Mouse (Mus musculus): ENCODE measurements at regions not wholly inside any gene's neighbourhood (a gene's known extent, or its start where the extent isn't known, plus 50 kb on each side); places are given as distances from the start of the nearest gene placed in this dataset.

DNA sequence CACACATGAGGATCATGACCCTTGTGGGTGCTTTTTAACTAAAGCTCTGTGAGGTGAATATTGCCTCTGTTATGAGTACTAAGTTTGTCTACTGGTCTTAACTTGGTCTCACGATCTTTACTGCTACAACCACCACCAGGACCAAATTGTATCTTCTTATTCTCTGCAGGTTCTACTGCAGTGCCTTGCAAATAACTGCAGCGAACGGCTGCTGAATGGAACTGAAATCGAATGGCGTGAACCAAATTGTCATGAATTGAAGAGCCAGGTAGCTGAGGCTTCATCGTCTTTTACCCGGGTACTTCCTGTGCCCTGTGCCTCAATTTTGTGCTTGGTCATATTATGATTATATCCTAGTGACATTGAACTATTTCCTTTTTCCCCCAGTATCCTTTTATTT is 242.5 kb upstream of the Noct start:
- DNase-seq, result no peak
- WGBS, result 94% methylated on average over 7 of the region's 7 CpGs
- TF ChIP-seq POLR2A (IDR thresholded peaks at IDR 0.05; ENCODE audit: control insufficient read depth, extremely low read depth, insufficient read depth, low read length, poor library complexity) (no peak), CTCF (IDR thresholded peaks at IDR 0.05; ENCODE audit: borderline replicate concordance, control insufficient read depth, extremely low read depth, insufficient read depth, low read length, poor library complexity) (no peak)
- no peak overlapping the region for H3K27ac ChIP-seq (ENCODE audit: control insufficient read depth, insufficient read depth, low read length)
- no peaks in the 10 kb centered on the region for H3K27me3 ChIP-seq (ENCODE audit: control insufficient read depth, insufficient read depth, low read length)
- H3K4me3 ChIP-seq (ENCODE audit: control insufficient read depth, insufficient read depth, low read length), result no peak overlapping the region
- H3K36me3 ChIP-seq (ENCODE audit: control insufficient read depth, insufficient read depth, low read length), result no peaks in the 10 kb centered on the region
- no peaks in the 10 kb centered on the region for H3K4me1 ChIP-seq (replicated peaks; ENCODE audit: control insufficient read depth, insufficient read depth, low read length)

DNA sequence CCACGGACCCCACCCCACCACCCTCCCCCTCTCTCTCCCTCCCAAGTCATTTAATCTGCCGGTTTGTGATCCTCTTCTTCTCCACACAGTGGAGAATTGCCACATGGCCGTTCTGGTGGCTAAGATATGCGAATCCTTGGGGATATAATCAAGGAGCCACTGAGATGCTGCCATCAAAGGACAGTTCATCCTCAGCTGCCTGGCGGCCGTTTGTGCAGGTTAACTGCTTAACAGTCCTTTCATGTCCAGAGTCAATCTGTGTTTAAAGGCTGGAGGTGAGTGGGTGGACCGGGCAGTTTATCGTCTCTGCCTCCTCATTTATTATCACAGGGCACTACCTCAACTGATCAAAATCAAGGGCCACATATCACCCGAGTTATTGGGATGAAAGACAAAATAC is 241.6 kb upstream of the Noct start:
- no peaks in the 10 kb centered on the region for H3K36me3 ChIP-seq (ENCODE audit: control insufficient read depth, insufficient read depth, low read length)
- no peaks in the 10 kb centered on the region for H3K27me3 ChIP-seq (ENCODE audit: control insufficient read depth, insufficient read depth, low read length)
- no peak overlapping the region for H3K4me3 ChIP-seq (ENCODE audit: control insufficient read depth, insufficient read depth, low read length)
- DNase-seq, result no peak
- 54% methylated on average over 9 of the region's 9 CpGs for WGBS
- H3K27ac ChIP-seq (ENCODE audit: control insufficient read depth, insufficient read depth, low read length), result no peak overlapping the region
- no peaks in the 10 kb centered on the region for H3K4me1 ChIP-seq (replicated peaks; ENCODE audit: control insufficient read depth, insufficient read depth, low read length)
- no peak for TF ChIP-seq CTCF (IDR thresholded peaks at IDR 0.05; ENCODE audit: borderline replicate concordance, control insufficient read depth, extremely low read depth, insufficient read depth, low read length, poor library complexity)
- TF ChIP-seq POLR2A (IDR thresholded peaks at IDR 0.05; ENCODE audit: control insufficient read depth, extremely low read depth, insufficient read depth, low read length, poor library complexity), result no peak

DNA sequence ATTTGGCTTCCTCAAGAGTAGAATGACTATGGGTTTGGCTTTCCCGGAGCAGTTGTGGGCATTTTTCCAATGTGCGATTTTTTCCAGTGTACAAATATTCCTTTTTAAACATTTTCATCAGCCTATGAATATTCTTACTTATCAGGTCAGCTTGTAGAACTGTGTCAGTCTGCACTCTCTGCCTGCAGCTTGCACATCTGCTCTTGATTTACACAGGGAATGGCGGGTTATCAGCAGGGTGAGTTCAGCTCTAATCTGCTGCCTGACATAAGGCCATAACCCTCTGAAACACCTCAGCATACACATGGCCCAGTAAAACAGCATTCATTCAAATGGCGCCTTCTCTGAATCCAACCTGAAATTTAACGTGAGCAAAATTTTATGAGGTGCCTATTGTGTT is 241.1 kb upstream of the Noct start:
- Histone ChIP-seq H3K36me3 (ENCODE audit: control insufficient read depth, insufficient read depth, low read length) (no peaks in the 10 kb centered on the region), H3K27me3 (ENCODE audit: control insufficient read depth, insufficient read depth, low read length) (no peaks in the 10 kb centered on the region), H3K27ac (ENCODE audit: control insufficient read depth, insufficient read depth, low read length) (no peak overlapping the region), H3K4me3 (ENCODE audit: control insufficient read depth, insufficient read depth, low read length) (no peak overlapping the region), H3K4me1 (replicated peaks; ENCODE audit: control insufficient read depth, insufficient read depth, low read length) (no peaks in the 10 kb centered on the region)
- no peak for DNase-seq
- WGBS, result 79% methylated on average over 5 of the region's 5 CpGs
- TF ChIP-seq POLR2A (IDR thresholded peaks at IDR 0.05; ENCODE audit: control insufficient read depth, extremely low read depth, insufficient read depth, low read length, poor library complexity), result no peak
- no peak for TF ChIP-seq CTCF (IDR thresholded peaks at IDR 0.05; ENCODE audit: borderline replicate concordance, control insufficient read depth, extremely low read depth, insufficient read depth, low read length, poor library complexity)

DNA sequence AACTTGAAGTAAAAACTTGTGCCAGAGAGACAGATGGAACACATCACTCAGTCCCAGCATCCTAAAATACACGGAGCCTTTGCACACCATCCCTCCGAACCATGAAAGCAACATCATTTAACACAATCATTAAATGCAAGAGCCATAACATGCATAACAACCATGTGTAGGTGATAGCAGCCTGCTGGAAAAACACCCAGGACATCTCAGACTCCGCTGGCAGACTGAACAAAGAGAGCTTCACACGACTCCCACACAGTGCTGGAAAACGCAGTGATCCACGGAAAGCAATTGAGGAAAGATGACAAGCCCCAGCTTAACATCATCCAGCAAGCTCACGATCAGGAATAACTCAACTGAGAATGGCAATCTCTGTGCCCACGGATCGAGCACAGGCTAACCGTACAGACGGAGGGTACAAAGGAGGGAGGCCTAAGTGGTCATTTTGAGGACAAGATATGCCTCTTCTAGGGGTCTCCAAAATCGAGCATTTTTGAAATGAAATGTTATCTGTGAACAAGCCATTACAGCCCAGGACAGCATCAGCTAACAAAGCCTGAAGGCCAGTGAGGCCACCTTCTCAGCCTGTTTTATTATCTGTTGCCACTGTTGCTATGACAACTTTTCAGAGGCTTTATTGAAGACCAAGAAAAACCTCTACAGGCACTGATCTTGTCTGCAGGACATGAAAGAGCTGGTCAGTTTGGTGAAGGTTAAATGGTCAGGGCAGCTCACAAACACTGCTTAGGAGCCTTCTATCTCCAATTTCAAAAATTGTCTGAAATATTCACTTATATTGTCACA is 240.1 kb upstream of the Noct start:
- Histone ChIP-seq H3K36me3 (ENCODE audit: control insufficient read depth, insufficient read depth, low read length) (no peaks in the 10 kb centered on the region), H3K27ac (ENCODE audit: control insufficient read depth, insufficient read depth, low read length) (no peak overlapping the region), H3K27me3 (ENCODE audit: control insufficient read depth, insufficient read depth, low read length) (no peaks in the 10 kb centered on the region), H3K4me1 (replicated peaks; ENCODE audit: control insufficient read depth, insufficient read depth, low read length) (no peaks in the 10 kb centered on the region), H3K4me3 (ENCODE audit: control insufficient read depth, insufficient read depth, low read length) (no peak overlapping the region)
- no peak for DNase-seq
- TF ChIP-seq CTCF (IDR thresholded peaks at IDR 0.05; ENCODE audit: borderline replicate concordance, control insufficient read depth, extremely low read depth, insufficient read depth, low read length, poor library complexity) (no peak), POLR2A (IDR thresholded peaks at IDR 0.05; ENCODE audit: control insufficient read depth, extremely low read depth, insufficient read depth, low read length, poor library complexity) (no peak)
- WGBS, result 84% methylated on average over 12 of the region's 12 CpGs

DNA sequence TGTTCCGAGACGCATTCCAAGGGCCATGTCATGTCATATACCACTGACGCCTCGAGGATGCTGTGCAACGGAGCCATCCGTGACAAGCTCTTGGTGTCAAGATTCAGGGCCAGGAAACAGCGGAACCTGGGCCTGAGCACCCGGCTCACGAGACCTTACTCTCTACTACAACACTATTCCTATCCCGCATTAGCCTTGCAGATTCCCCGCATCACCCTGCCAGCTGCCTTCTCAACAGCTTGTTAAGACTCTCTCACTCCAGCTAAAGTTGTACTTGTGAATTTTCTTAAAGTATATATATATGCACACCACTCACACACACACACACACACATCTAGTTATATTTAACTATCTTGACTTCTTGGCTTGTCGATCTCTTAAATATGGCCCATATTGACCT is 236.4 kb upstream of the Noct start:
- no peak overlapping the region for H3K4me3 ChIP-seq (ENCODE audit: control insufficient read depth, insufficient read depth, low read length)
- H3K36me3 ChIP-seq (ENCODE audit: control insufficient read depth, insufficient read depth, low read length), result no peaks in the 10 kb centered on the region
- no peak overlapping the region for H3K27ac ChIP-seq (ENCODE audit: control insufficient read depth, insufficient read depth, low read length)
- WGBS, result 96% methylated on average over 12 of the region's 12 CpGs
- H3K27me3 ChIP-seq (ENCODE audit: control insufficient read depth, insufficient read depth, low read length), result no peaks in the 10 kb centered on the region
- TF ChIP-seq CTCF (IDR thresholded peaks at IDR 0.05; ENCODE audit: borderline replicate concordance, control insufficient read depth, extremely low read depth, insufficient read depth, low read length, poor library complexity) (no peak), POLR2A (IDR thresholded peaks at IDR 0.05; ENCODE audit: control insufficient read depth, extremely low read depth, insufficient read depth, low read length, poor library complexity) (no peak)
- no peak for DNase-seq
- no peaks in the 10 kb centered on the region for H3K4me1 ChIP-seq (replicated peaks; ENCODE audit: control insufficient read depth, insufficient read depth, low read length)

GRCm38 (mm10) chr3:50990810-50991209 is 233.4 kb upstream of the Noct start:
- 81% methylated on average over 11 of the region's 11 CpGs for whole genome bisulfite sequencing
- no peaks in the 10 kb centered on the region for H3K4me1 ChIP-seq (replicated peaks; ENCODE audit: control insufficient read depth, insufficient read depth, low read length)
- no peak for DNase-seq
- no peak overlapping the region for H3K4me3 ChIP-seq (ENCODE audit: control insufficient read depth, insufficient read depth, low read length)
- H3K36me3 ChIP-seq (ENCODE audit: control insufficient read depth, insufficient read depth, low read length), result no peaks in the 10 kb centered on the region
- no peak overlapping the region for H3K27ac ChIP-seq (ENCODE audit: control insufficient read depth, insufficient read depth, low read length)
- TF ChIP-seq CTCF (IDR thresholded peaks at IDR 0.05; ENCODE audit: borderline replicate concordance, control insufficient read depth, extremely low read depth, insufficient read depth, low read length, poor library complexity) (no peak), POLR2A (IDR thresholded peaks at IDR 0.05; ENCODE audit: control insufficient read depth, extremely low read depth, insufficient read depth, low read length, poor library complexity) (no peak)
- H3K27me3 ChIP-seq (ENCODE audit: control insufficient read depth, insufficient read depth, low read length), result no peaks in the 10 kb centered on the region

All from thymus, adult 2 months (tissue).